Mouse (Mus musculus) limb, embryonic 14.5 days (tissue): ENCODE data around the gene Gpr15. TPM values are rescaled to one million over a fixed set of nuclear protein-coding genes. Genes with fewer than 3 reads are reported as not detected.

Experiments used
- ATAC-seq: fragments of 200-750 bp; cut with Nextera tagmentation; 2 replicates; pipeline ENCODE4 v1.8.0; 2017; ENCODE audit warnings: low read depth, moderate number of reproducible peaks, moderate TSS enrichment; ENCODE audit not compliant: low FRiP score
- DNase-seq: peaks from one replicate; pipeline ENCODE4 v3.0.0-alpha.2; 2015; ENCODE audit warnings: low spot score
- H3K27ac ChIP-seq: fragments of 300-500 bp; sonication (generic); replicated peaks from 2 replicates; pipeline ENCODE4 v1.5.1; 2014; ENCODE audit warnings: low read depth, mild to moderate bottlenecking, low read length, moderate library complexity, mixed read lengths
- H3K27me3 ChIP-seq: fragments of 300-500 bp; sonication (generic); 2 replicates; pipeline ENCODE4 v1.6.1; 2014; ENCODE audit warnings: low read length, mixed read lengths; ENCODE audit not compliant: control insufficient read depth, insufficient read depth
- H3K36me3 ChIP-seq: fragments of 300-500 bp; sonication (generic); 2 replicates; pipeline ENCODE4 v1.6.1; 2014; ENCODE audit warnings: mild to moderate bottlenecking, low read length, moderate library complexity, mixed read lengths; ENCODE audit not compliant: control insufficient read depth, insufficient read depth
- H3K4me1 ChIP-seq: fragments of 300-500 bp; sonication (generic); 2 replicates; pipeline ENCODE4 v1.6.1; 2014; ENCODE audit warnings: antibody characterized with exemption, low read length, mixed read lengths; ENCODE audit not compliant: control insufficient read depth, insufficient read depth
- H3K4me2 ChIP-seq: fragments of 300-500 bp; sonication (generic); replicated peaks from 2 replicates; pipeline ENCODE4 v1.6.1; 2014; ENCODE audit warnings: low read depth, mild to moderate bottlenecking, low read length, moderate library complexity; ENCODE audit not compliant: severe bottlenecking
- H3K4me3 ChIP-seq: fragments of 300-500 bp; sonication (generic); replicated peaks from 2 replicates; pipeline ENCODE4 v1.5.1; 2014; ENCODE audit warnings: low read length
- H3K9ac ChIP-seq: fragments of 300-500 bp; sonication (generic); 2 replicates; pipeline ENCODE4 v1.6.1; 2014; ENCODE audit warnings: mild to moderate bottlenecking, low read depth, low read length, moderate library complexity; ENCODE audit not compliant: severe bottlenecking
- H3K9me3 ChIP-seq: fragments of 300-500 bp; sonication (generic); 2 replicates; pipeline ENCODE4 v1.6.1; 2016; ENCODE audit warnings: low read length; ENCODE audit not compliant: control insufficient read depth
- POLR2A ChIP-seq: fragments of 200-500 bp; IDR thresholded peaks from 2 replicates; pipeline ENCODE4 v1.8.0; 2012; ENCODE audit warnings: inconsistent platforms, mild to moderate bottlenecking, moderate library complexity, borderline replicate concordance; ENCODE audit not compliant: insufficient read depth, insufficient read length; ENCODE audit errors: extremely low read depth
- WGBS: fragments of 180-500 bp; shearing (Covaris S2); extraction: QIAGEN DNeasy Blood & Tissue Kit; methylation state at CpG from one replicate; pipeline ENCODE4 v1.1.7; 2014; 5-methylcytosine and 5-hydroxymethylcytosine counted together
- polyA plus RNA-seq, 2 experiments: library from polyadenylated mRNA; depleted of rRNA in 1 of 2; stranded (reverse) in 1 of 2; unstranded in 1 of 2; fragments of >200 nt; fragmentation: Nextera tagmentation in 1 of 2; extraction: Ambion mirVana in 1 of 2; gene quantifications; 2 replicates each; pipeline versions ENCODE4 v1.2.1 to v1.2.3; 2012 to 2014

The Gpr15 gene
- polyA plus RNA-seq, 2 experiments, result 0.05 to 0.15 TPM

- no peak for DNase-seq
- H3K4me1 ChIP-seq, result no peaks in the 10 kb centered on the region
- no peaks in the 10 kb centered on the region for H3K9me3 ChIP-seq
- no peak overlapping the region for H3K27ac ChIP-seq
- ATAC-seq, result no peak
- H3K4me2 ChIP-seq, result no peak overlapping the region
- no peaks in the 10 kb centered on the region for H3K27me3 ChIP-seq
- no peaks in the 10 kb centered on the region for H3K36me3 ChIP-seq
- H3K4me3 ChIP-seq, result no peak overlapping the region
- WGBS, result 87% methylated on average over 5 of the region's 5 CpGs
- no peak for TF ChIP-seq POLR2A
- H3K9ac ChIP-seq, result no peak overlapping the region
Observed at GRCm38 (mm10) chr16:58690322-58690732, 28.5 kb downstream of the Gpr15 start.

GRCm38 (mm10) chr16:58689555-58690169 is 29.2 kb downstream of the Gpr15 start:
- no peaks in the 10 kb centered on the region for H3K9me3 ChIP-seq
- no peak for ATAC-seq
- no peaks in the 10 kb centered on the region for H3K4me1 ChIP-seq
- H3K9ac ChIP-seq, result no peak overlapping the region
- H3K36me3 ChIP-seq, result no peaks in the 10 kb centered on the region
- no peak overlapping the region for H3K4me3 ChIP-seq
- H3K27ac ChIP-seq, result no peak overlapping the region
- no peak overlapping the region for H3K4me2 ChIP-seq
- no peak for TF ChIP-seq POLR2A
- DNase-seq, result no peak
- H3K27me3 ChIP-seq, result no peaks in the 10 kb centered on the region
- WGBS, result 90% methylated on average over 5 of the region's 5 CpGs

- no peak overlapping the region for H3K4me2 ChIP-seq
- no peak overlapping the region for H3K27ac ChIP-seq
- DNase-seq (no peak), ATAC-seq (no peak)
- H3K27me3 ChIP-seq, result no peaks in the 10 kb centered on the region
- no peaks in the 10 kb centered on the region for H3K36me3 ChIP-seq
- H3K4me3 ChIP-seq, result no peak overlapping the region
- H3K9me3 ChIP-seq, result no peaks in the 10 kb centered on the region
- no peaks in the 10 kb centered on the region for H3K4me1 ChIP-seq
- WGBS, result 83% methylated on average over 1 of the region's 1 CpGs
- no peak for TF ChIP-seq POLR2A
- H3K9ac ChIP-seq, result no peak overlapping the region
Observed at GRCm38 (mm10) chr16:58688534-58688933, 30.3 kb downstream of the Gpr15 start.

- no peak overlapping the region for H3K4me2 ChIP-seq
Observed at GRCm38 (mm10) chr16:58685548-58686537, 33.0 kb downstream of the Gpr15 start.

GRCm38 (mm10) chr16:58684537-58684936 is 34.3 kb downstream of the Gpr15 start:
- no peak overlapping the region for H3K4me2 ChIP-seq
- DNase-seq, result no peak
- H3K9ac ChIP-seq, result no peak overlapping the region
- H3K36me3 ChIP-seq, result peaks cover 17% of the 10 kb centered on the region
- ATAC-seq, result no peak
- H3K27ac ChIP-seq, result no peak overlapping the region
- H3K4me1 ChIP-seq, result no peaks in the 10 kb centered on the region
- no peaks in the 10 kb centered on the region for H3K9me3 ChIP-seq
- H3K4me3 ChIP-seq, result no peak overlapping the region
- no peaks in the 10 kb centered on the region for H3K27me3 ChIP-seq
- no peak for TF ChIP-seq POLR2A

More at GRCm38 (mm10) chr16:58685548-58686537, 33.0 kb downstream of the Gpr15 start:
- no peak overlapping the region for H3K9ac ChIP-seq
- no peaks in the 10 kb centered on the region for H3K9me3 ChIP-seq
- no peak overlapping the region for H3K4me3 ChIP-seq
- ATAC-seq (no peak), DNase-seq (no peak)
- 70% methylated on average over 20 of the region's 20 CpGs for WGBS
- no peaks in the 10 kb centered on the region for H3K4me1 ChIP-seq
- H3K27me3 ChIP-seq, result no peaks in the 10 kb centered on the region
- peaks cover 12% of the 10 kb centered on the region for H3K36me3 ChIP-seq
- TF ChIP-seq POLR2A, result no peak
- no peak overlapping the region for H3K27ac ChIP-seq
